Mouse (Mus musculus) adrenal gland, adult 8-10 months (tissue): ENCODE measurements around the gene Krt80. TPM values are rescaled to one million over a fixed set of nuclear protein-coding genes. Genes with fewer than 3 reads are reported as not detected.

Experiments used
- DNase-seq: peaks from one replicate; pipeline ENCODE4 v3.0.0; 2022
- total RNA-seq, 4 experiments: library from RNA; stranded (reverse); gene quantifications; 2 replicates each; pipeline ENCODE4 v1.2.4; 2022

Gene Krt80
- total RNA-seq, 4 experiments from 2014 or later: 7.0 to 9.8 (median 8.1) TPM

GRCm38 (mm10) chr15:101374879-101375278, 4.9 kb upstream of the Krt80 start:
- peak; percentile 62 for DNase-seq

- no peak for DNase-seq
Observed at GRCm38 (mm10) chr15:101373286-101373898, 3.4 kb upstream of the Krt80 start.

GRCm38 (mm10) chr15:101372131-101372977, 2.4 kb upstream of the Krt80 start:
- no peak for DNase-seq

- DNase-seq: no peak
Observed at GRCm38 (mm10) chr15:101371141-101371985, 1.4 kb upstream of the Krt80 start.

GRCm38 (mm10) chr15:101369382-101370100, 421 bp downstream of the Krt80 start:
- peak; percentile 60 for DNase-seq

GRCm38 (mm10) chr15:101368502-101369381, 1.2 kb downstream of the Krt80 start:
- no peak for DNase-seq

- no peak for DNase-seq
Observed at GRCm38 (mm10) chr15:101368015-101368414, 1.9 kb downstream of the Krt80 start.

GRCm38 (mm10) chr15:101367497-101367896, 2.5 kb downstream of the Krt80 start:
- DNase-seq: no peak

- DNase-seq: no peak
Observed at GRCm38 (mm10) chr15:101366926-101367325, 3.0 kb downstream of the Krt80 start.

- DNase-seq: no peak
Observed at GRCm38 (mm10) chr15:101366482-101366881, 3.5 kb downstream of the Krt80 start.

GRCm38 (mm10) chr15:101365721-101366120, 4.2 kb downstream of the Krt80 start:
- no peak for DNase-seq

GRCm38 (mm10) chr15:101364891-101365671, 4.9 kb downstream of the Krt80 start:
- DNase-seq: no peak

GRCm38 (mm10) chr15:101364425-101364824, 5.5 kb downstream of the Krt80 start:
- no peak for DNase-seq

- no peak for DNase-seq
Observed at GRCm38 (mm10) chr15:101363933-101364332, 6.0 kb downstream of the Krt80 start.

- DNase-seq: no peak
Observed at GRCm38 (mm10) chr15:101362393-101363010, 7.5 kb downstream of the Krt80 start.

- no peak for DNase-seq
Observed at GRCm38 (mm10) chr15:101355382-101355786, 14.6 kb downstream of the Krt80 start.

- DNase-seq: no peak
Observed at GRCm38 (mm10) chr15:101352706-101353465, 17.1 kb downstream of the Krt80 start.

GRCm38 (mm10) chr15:101352047-101352446, 17.9 kb downstream of the Krt80 start:
- no peak for DNase-seq
